ENCODE assay signal across 21 mouse cellular contexts in the genomic region with DNA sequence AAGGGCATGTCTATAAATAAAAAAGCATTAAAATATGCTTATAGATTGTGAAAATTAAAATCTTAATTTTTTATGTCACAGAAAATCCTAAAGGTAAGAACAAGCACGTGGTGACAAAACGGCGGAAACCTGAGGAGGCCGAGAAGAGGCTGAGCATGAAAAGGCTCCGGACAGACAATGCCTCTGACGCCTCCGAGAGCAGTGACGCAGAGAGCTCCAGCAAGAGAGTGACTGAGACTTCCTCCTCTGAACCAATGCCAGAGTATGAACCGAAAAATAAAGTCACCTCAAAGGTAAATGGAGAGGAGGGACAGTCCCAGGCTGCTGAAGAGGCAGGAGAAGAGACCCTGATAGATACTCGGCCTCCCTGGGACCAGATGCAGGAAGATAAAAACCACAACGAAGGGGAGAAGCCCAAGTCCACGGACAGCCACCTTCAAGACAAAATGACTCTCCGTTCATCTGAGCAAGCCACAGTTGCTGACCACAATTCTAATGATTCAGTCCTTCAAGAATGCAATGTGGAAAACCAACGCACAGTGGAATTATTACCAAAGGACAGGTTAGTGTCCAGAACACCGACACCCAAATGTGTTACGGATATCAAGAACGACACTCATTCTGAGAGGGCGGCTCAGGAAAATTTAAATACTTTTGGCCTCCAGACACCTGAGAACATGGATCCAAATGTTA.
DNase-seq lines count a peak whose midpoint lies in the region; ATAC-seq and TF ChIP-seq lines count a peak whose summit lies in the region.
"Had no signal": no experiment of that assay in that cellular context is flagged by ENCODE, and none has a peak within 500 bp of the region (broad histone marks: within the 10 kb centered on the region; RNA-seq: fewer than 3 reads in every experiment).

No protein-coding gene starts in this region.

- peak; percentile 32 for ATAC-seq in inflammation-experienced regulatory T-cells, adult 6 months
- ATAC-seq in midbrain, embryonic 13.5 days: no peak
- ATAC-seq: activated CD4-positive, CD25-positive, alpha-beta regulatory T cell, adult 4 months; forebrain, embryonic 13.5 days; forebrain, embryonic 15.5 days; forebrain, postnatal 0 days had no signal

- no peak overlapping the region for H3K9ac ChIP-seq in CH12.LX (ENCODE audit: insufficient read depth, low read depth)
- no peak overlapping the region for H3K9ac ChIP-seq in midbrain, embryonic 13.5 days (replicated peaks)
- H3K9ac ChIP-seq: embryonic facial prominence, embryonic 12.5 days; forebrain, embryonic 13.5 days; forebrain, embryonic 15.5 days; forebrain, postnatal 0 days had no signal

- H3K27me3 ChIP-seq in CH12.LX (replicated peaks): no peaks in the 10 kb centered on the region
- no peaks in the 10 kb centered on the region for H3K27me3 ChIP-seq in midbrain, embryonic 13.5 days
- H3K27me3 ChIP-seq: embryonic facial prominence, embryonic 12.5 days; forebrain, embryonic 13.5 days; forebrain, embryonic 15.5 days had no signal

- peaks cover 5 to 87% of the 10 kb centered on the region in 2 experiments for H3K4me1 ChIP-seq in CH12.LX (ENCODE audit: control insufficient read depth in 1 of 2, insufficient read depth in 2 of 2)
- peaks cover 1% of the 10 kb centered on the region; the same call in 1 of the 2 replicates for H3K4me1 ChIP-seq in midbrain, embryonic 13.5 days (replicated peaks)
- H3K4me1 ChIP-seq: embryonic facial prominence, embryonic 10.5 days; embryonic facial prominence, embryonic 12.5 days had no signal

- 0 out of 2 replicates have a peak, but pooled peaks have one; percentile 40 for TF ChIP-seq POLR2A in CH12.LX (IDR thresholded peaks at IDR 0.05; ENCODE audit: low read depth, low read length)

- H3K27ac ChIP-seq in CH12.LX (ENCODE audit: insufficient read depth, low read depth): peak overlapping the region; percentile 72
- H3K27ac ChIP-seq in midbrain, embryonic 13.5 days: no peak overlapping the region
- H3K27ac ChIP-seq: embryonic facial prominence, embryonic 10.5 days; embryonic facial prominence, embryonic 12.5 days; forebrain, embryonic 13.5 days; forebrain, embryonic 15.5 days had no signal

- TF ChIP-seq RAD21 in CH12.LX (IDR thresholded peaks at IDR 0.05; ENCODE audit: low read depth, low read length): no peak

- in situ Hi-C loops in CH12.LX (cut with MboI; ENCODE audit: low pct_ligation_motif_present, low pct_unique_long_range_greater_than_20kb, low sequenced_read_pairs): no loop called here

- no peak overlapping the region for H3K4me3 ChIP-seq in CH12.LX (replicated peaks in 1 of 3; ENCODE audit: low read depth in 2 of 3, low read length in 2 of 3, poor library complexity in 1 of 3)
- no peak overlapping the region for H3K4me3 ChIP-seq in midbrain, embryonic 13.5 days (replicated peaks)
- H3K4me3 ChIP-seq: embryonic facial prominence, embryonic 10.5 days; embryonic facial prominence, embryonic 12.5 days; forebrain, embryonic 13.5 days; forebrain, embryonic 15.5 days had no signal

- no peak overlapping the region for H3K4me2 ChIP-seq in CH12.LX (ENCODE audit: insufficient read depth, low read depth, poor library complexity, severe bottlenecking)
- H3K4me2 ChIP-seq in midbrain, embryonic 13.5 days (replicated peaks): no peak overlapping the region
- H3K4me2 ChIP-seq: embryonic facial prominence, embryonic 12.5 days; forebrain, embryonic 13.5 days; forebrain, embryonic 15.5 days had no signal

- peaks cover 74% of the 10 kb centered on the region for H3K79me2 ChIP-seq in CH12.LX (replicated peaks; ENCODE audit: control insufficient read depth, extremely low read depth, insufficient read depth, poor library complexity, severe bottlenecking)

- 94% methylated on average over 18 of the region's 18 CpGs for WGBS in midbrain, embryonic 13.5 days

- no peaks in the 10 kb centered on the region for H3K9me3 ChIP-seq in CH12.LX (replicated peaks; ENCODE audit: low read length)
- H3K9me3 ChIP-seq in midbrain, embryonic 13.5 days: no peaks in the 10 kb centered on the region
- H3K9me3 ChIP-seq: embryonic facial prominence, embryonic 10.5 days; embryonic facial prominence, embryonic 12.5 days; forebrain, embryonic 13.5 days; forebrain, embryonic 15.5 days had no signal

- TF ChIP-seq EP300 in CH12.LX (IDR thresholded peaks at IDR 0.05; ENCODE audit: low read length): peak; percentile 25; the same call in 1 of the 2 replicates

- TF ChIP-seq CTCF in CH12.LX (conservative IDR thresholded peaks at IDR 0.05 in 1 of 2, IDR thresholded peaks at IDR 0.05 in 1 of 2; ENCODE audit: low read depth in 2 of 2, low read length in 2 of 2): no peak

- peaks cover 52 to 67% of the 10 kb centered on the region in 2 experiments for H3K36me3 ChIP-seq in CH12.LX (replicated peaks in 1 of 2; ENCODE audit: control insufficient read depth in 1 of 2, insufficient read depth in 1 of 2, low read length in 1 of 2)
- peaks cover 27% of the 10 kb centered on the region for H3K36me3 ChIP-seq in midbrain, embryonic 13.5 days

- dilution Hi-C loops in CH12.LX (cut with MboI; ENCODE audit: extremely low pct_ligation_motif_present, extremely low pct_unique_long_range_greater_than_20kb, low sequenced_read_pairs): no loop called here

- peak; percentile 76 for DNase-seq in 3134 (ENCODE audit: extremely low read depth, insufficient read length, low spot score)
- DNase-seq in 3T3-L1 (ENCODE audit: low read depth, low spot score): peak; percentile 66
- peak; percentile 88 for DNase-seq in CH12.LX (ENCODE audit: extremely low read depth)
- no peak for DNase-seq in spleen, adult 12 weeks (ENCODE audit: low spot score)
- DNase-seq in kidney, adult 8-10 months: no peak
- DNase-seq: adrenal gland, adult 8-10 months; adrenal gland, postnatal 14 days; adrenal gland, postnatal 36 days; cerebellum, adult 11-12 months; cerebellum, adult 2 months; cerebellum, adult 9-10 months; cerebellum, postnatal 10 days; cerebellum, postnatal 25 days; forebrain, postnatal 0 days had no signal

TF ChIP-seq in CH12.LX, 34 proteins besides CTCF, POLR2A, EP300 and RAD21:
- TF ChIP-seq ZMIZ1 (IDR thresholded peaks at IDR 0.05; ENCODE audit: low read depth, low read length) (no peak), NELFE (IDR thresholded peaks at IDR 0.05; ENCODE audit: low read depth, low read length) (no peak), SIN3A (IDR thresholded peaks at IDR 0.05; ENCODE audit: low read length) (no peak), CHD1 (IDR thresholded peaks at IDR 0.05; ENCODE audit: low read depth, low read length) (no peak), ZC3H11A (IDR thresholded peaks at IDR 0.05; ENCODE audit: low read depth, low read length) (no peak), JUN (IDR thresholded peaks at IDR 0.05; ENCODE audit: insufficient read depth, low read depth, low read length) (no peak), USF1 (IDR thresholded peaks at IDR 0.05; ENCODE audit: low read depth, low read length) (no peak), NRF1 (IDR thresholded peaks at IDR 0.05; ENCODE audit: low read depth, low read length) (no peak), ETS1 (conservative IDR thresholded peaks at IDR 0.05; ENCODE audit: low read depth, low read length) (peak; percentile 63), IRF4 (IDR thresholded peaks at IDR 0.05; ENCODE audit: low read depth, low read length) (peak; percentile 14; the same call in 1 of the 2 replicates), GABPA (IDR thresholded peaks at IDR 0.05; ENCODE audit: insufficient replicate concordance, low read depth, low read length) (no peak), JUND (conservative IDR thresholded peaks at IDR 0.05; ENCODE audit: low read depth, low read length) (no peak), ZKSCAN1 (IDR thresholded peaks at IDR 0.05; ENCODE audit: borderline replicate concordance, low read depth, low read length) (no peak), MAX (IDR thresholded peaks at IDR 0.05; ENCODE audit: low read length) (peak; percentile 46; the same call in 1 of the 2 replicates), KAT2A (IDR thresholded peaks at IDR 0.05; ENCODE audit: insufficient replicate concordance, low read length) (no peak), MAZ (IDR thresholded peaks at IDR 0.05; ENCODE audit: low read depth, low read length) (no peak), MAFK (IDR thresholded peaks at IDR 0.05; ENCODE audit: insufficient replicate concordance, low read length) (no peak), CHD2 (IDR thresholded peaks at IDR 0.05; ENCODE audit: low read length) (no peak), TBP (conservative IDR thresholded peaks at IDR 0.05; ENCODE audit: low read depth, low read length) (no peak), E2F4 (IDR thresholded peaks at IDR 0.05; ENCODE audit: insufficient replicate concordance, low read depth, low read length) (no peak), HCFC1 (IDR thresholded peaks at IDR 0.05; ENCODE audit: low read depth, low read length) (no peak), PAX5 (IDR thresholded peaks at IDR 0.05; ENCODE audit: low read length) (no peak), ELF1 (IDR thresholded peaks at IDR 0.05; ENCODE audit: low read depth, low read length) (no peak; the same call in 1 of the 2 replicates), MEF2A (IDR thresholded peaks at IDR 0.05; ENCODE audit: borderline replicate concordance, low read depth, low read length) (no peak), SMC3 (IDR thresholded peaks at IDR 0.05; ENCODE audit: low read depth, low read length) (no peak), MXI1 (IDR thresholded peaks at IDR 0.05; ENCODE audit: low read depth, low read length) (peak; percentile 72; the same call in 1 of the 2 replicates), POLR2AphosphoS2 (IDR thresholded peaks at IDR 0.05; ENCODE audit: low read depth, low read length) (no peak), BHLHE40 (IDR thresholded peaks at IDR 0.05; ENCODE audit: low read depth, low read length) (no peak), UBTF (IDR thresholded peaks at IDR 0.05; ENCODE audit: low read depth, low read length) (no peak), RCOR1 (conservative IDR thresholded peaks at IDR 0.05; ENCODE audit: low read depth, low read length) (no peak), MYC (IDR thresholded peaks at IDR 0.05; ENCODE audit: low read depth, low read length) (peak; percentile 66), USF2 (conservative IDR thresholded peaks at IDR 0.05; ENCODE audit: low read depth, low read length) (no peak), ZNF384 (IDR thresholded peaks at IDR 0.05; ENCODE audit: low read depth, low read length) (no peak), TCF12 (IDR thresholded peaks at IDR 0.05; ENCODE audit: low read depth, low read length) (0 out of 2 replicates have a peak, but pooled peaks have one; percentile 18)

Comparison
In these comparisons a context has a peak if more than half of its experiments do, and no peak if none do; other contexts are left out.
1. DNase-seq: peak in 3134 (single experiment), 3T3-L1 (single experiment) and CH12.LX (single experiment); none in spleen, adult 12 weeks (single experiment) and kidney, adult 8-10 months (0 of 2).